Mouse (Mus musculus): ENCODE measurements around the gene AF366264. TPM values are rescaled to one million over a fixed set of nuclear protein-coding genes. Genes with fewer than 3 reads are reported as not detected.
A peak's percentile ranks its signal among the peaks of the same experiment; 100 is the strongest.
"Not testable (repeated sequence)": the region's sequence is repeated elsewhere in the genome, so short reads cannot be mapped to it uniquely, and the experiment has no call there.

Gene AF366264
- polyA plus RNA-seq (2012; rRNA removed), result not detected in 2 replicates

GRCm38 (mm10) chr8:13838289-13838688 lies at the start of gene AF366264:
TSS of gene AF366264 (minus strand) at chr8:13838389.
- H3K36me3 ChIP-seq (ENCODE audit: control insufficient read depth, insufficient read depth, low read length); H3K27ac ChIP-seq (ENCODE audit: insufficient read depth, low read depth, low read length); DNase-seq; H3K4me3 ChIP-seq (ENCODE audit: insufficient read depth, low read depth, low read length); H3K4me1 ChIP-seq (ENCODE audit: control insufficient read depth, insufficient read depth, low read length); H3K27me3 ChIP-seq (replicated peaks; ENCODE audit: control insufficient read depth, insufficient read depth, low read length): not testable (repeated sequence)
- WGBS, result 86% methylated on average over 5 of the region's 5 CpGs

- H3K27me3 ChIP-seq (replicated peaks; ENCODE audit: control insufficient read depth, insufficient read depth, low read length); DNase-seq; H3K36me3 ChIP-seq (ENCODE audit: control insufficient read depth, insufficient read depth, low read length); H3K27ac ChIP-seq (ENCODE audit: insufficient read depth, low read depth, low read length); H3K4me3 ChIP-seq (ENCODE audit: insufficient read depth, low read depth, low read length); H3K4me1 ChIP-seq (ENCODE audit: control insufficient read depth, insufficient read depth, low read length): not testable (repeated sequence)
- 90% methylated on average over 1 of the region's 1 CpGs for WGBS
Measured at GRCm38 (mm10) chr8:13843286-13843685, 5.1 kb upstream of the AF366264 start.

GRCm38 (mm10) chr8:13828598-13829172 lies 9.5 kb downstream of the AF366264 start:
- H3K27me3 ChIP-seq (replicated peaks; ENCODE audit: control insufficient read depth, insufficient read depth, low read length), result no peaks in the 10 kb centered on the region
- TF ChIP-seq POLR2A (IDR thresholded peaks at IDR 0.05; ENCODE audit: low read depth, low read length) (no peak), CTCF (conservative IDR thresholded peaks at IDR 0.05; ENCODE audit: insufficient read depth, insufficient read length, low read depth, low read length) (no peak)
- no peak overlapping the region for H3K4me3 ChIP-seq (ENCODE audit: insufficient read depth, low read depth, low read length)
- H3K36me3 ChIP-seq (ENCODE audit: control insufficient read depth, insufficient read depth, low read length), result no peaks in the 10 kb centered on the region
- DNase-seq, result no peak
- H3K27ac ChIP-seq (ENCODE audit: insufficient read depth, low read depth, low read length), result no peak overlapping the region
- 67% methylated on average over 7 of the region's 7 CpGs for WGBS
- H3K4me1 ChIP-seq (ENCODE audit: control insufficient read depth, insufficient read depth, low read length), result no peaks in the 10 kb centered on the region

GRCm38 (mm10) chr8:13799566-13799965 lies 38.6 kb downstream of the AF366264 start:
- Histone ChIP-seq H3K4me3 (ENCODE audit: insufficient read depth, low read depth, low read length) (no peak overlapping the region), H3K27me3 (replicated peaks; ENCODE audit: control insufficient read depth, insufficient read depth, low read length) (no peaks in the 10 kb centered on the region), H3K36me3 (ENCODE audit: control insufficient read depth, insufficient read depth, low read length) (no peaks in the 10 kb centered on the region; the same call in 1 of the 2 replicates), H3K27ac (ENCODE audit: insufficient read depth, low read depth, low read length) (no peak overlapping the region), H3K4me1 (ENCODE audit: control insufficient read depth, insufficient read depth, low read length) (no peaks in the 10 kb centered on the region)
- WGBS, result 91% methylated on average over 5 of the region's 5 CpGs
- TF ChIP-seq POLR2A (IDR thresholded peaks at IDR 0.05; ENCODE audit: low read depth, low read length) (no peak), CTCF (conservative IDR thresholded peaks at IDR 0.05; ENCODE audit: insufficient read depth, insufficient read length, low read depth, low read length) (no peak)
- DNase-seq, result no peak

GRCm38 (mm10) chr8:13797676-13798075 lies 40.5 kb downstream of the AF366264 start:
- no peaks in the 10 kb centered on the region for H3K27me3 ChIP-seq (replicated peaks; ENCODE audit: control insufficient read depth, insufficient read depth, low read length)
- no peaks in the 10 kb centered on the region for H3K4me1 ChIP-seq (ENCODE audit: control insufficient read depth, insufficient read depth, low read length)
- no peaks in the 10 kb centered on the region; the same call in 1 of the 2 replicates for H3K36me3 ChIP-seq (ENCODE audit: control insufficient read depth, insufficient read depth, low read length)
- WGBS, result 93% methylated on average over 5 of the region's 5 CpGs
- no peak overlapping the region for H3K4me3 ChIP-seq (ENCODE audit: insufficient read depth, low read depth, low read length)
- H3K27ac ChIP-seq (ENCODE audit: insufficient read depth, low read depth, low read length), result no peak overlapping the region
- DNase-seq, result no peak
- no peak for TF ChIP-seq POLR2A (IDR thresholded peaks at IDR 0.05; ENCODE audit: low read depth, low read length)
- no peak for TF ChIP-seq CTCF (conservative IDR thresholded peaks at IDR 0.05; ENCODE audit: insufficient read depth, insufficient read length, low read depth, low read length)

GRCm38 (mm10) chr8:13793746-13794101 lies 44.5 kb downstream of the AF366264 start:
- H3K4me3 ChIP-seq (ENCODE audit: insufficient read depth, low read depth, low read length), result no peak overlapping the region
- WGBS, result 62% methylated on average over 11 of the region's 11 CpGs
- peak; percentile 25 for DNase-seq
- no peaks in the 10 kb centered on the region; the same call in 1 of the 2 replicates for H3K36me3 ChIP-seq (ENCODE audit: control insufficient read depth, insufficient read depth, low read length)
- H3K4me1 ChIP-seq (ENCODE audit: control insufficient read depth, insufficient read depth, low read length), result no peaks in the 10 kb centered on the region
- no peak overlapping the region for H3K27ac ChIP-seq (ENCODE audit: insufficient read depth, low read depth, low read length)
- H3K27me3 ChIP-seq (replicated peaks; ENCODE audit: control insufficient read depth, insufficient read depth, low read length), result no peaks in the 10 kb centered on the region
- TF ChIP-seq CTCF (conservative IDR thresholded peaks at IDR 0.05; ENCODE audit: insufficient read depth, insufficient read length, low read depth, low read length), result no peak
- TF ChIP-seq POLR2A (IDR thresholded peaks at IDR 0.05; ENCODE audit: low read depth, low read length), result no peak

- no peak for TF ChIP-seq POLR2A (IDR thresholded peaks at IDR 0.05; ENCODE audit: low read depth, low read length)
- no peak for TF ChIP-seq CTCF (conservative IDR thresholded peaks at IDR 0.05; ENCODE audit: insufficient read depth, insufficient read length, low read depth, low read length)
- H3K4me3 ChIP-seq (ENCODE audit: insufficient read depth, low read depth, low read length), result no peak overlapping the region
- no peak for DNase-seq
- H3K27ac ChIP-seq (ENCODE audit: insufficient read depth, low read depth, low read length), result no peak overlapping the region
- no peaks in the 10 kb centered on the region for H3K4me1 ChIP-seq (ENCODE audit: control insufficient read depth, insufficient read depth, low read length)
- 82% methylated on average over 8 of the region's 8 CpGs for WGBS
- H3K36me3 ChIP-seq (ENCODE audit: control insufficient read depth, insufficient read depth, low read length), result no peaks in the 10 kb centered on the region; the same call in 1 of the 2 replicates
- H3K27me3 ChIP-seq (replicated peaks; ENCODE audit: control insufficient read depth, insufficient read depth, low read length), result no peaks in the 10 kb centered on the region
Measured at GRCm38 (mm10) chr8:13793097-13793745, 45.0 kb downstream of the AF366264 start.
